Mouse (Mus musculus) megakaryocyte, embryonic 14.5 days (primary cell): ENCODE results near the gene Kcnk4.

Experiments
- FLI1 ChIP-seq: IDR thresholded peaks from 2 replicates; pipeline ENCODE4 v1.6.1; 2012; ENCODE audit warnings: low read length, inconsistent platforms, mixed read lengths
- GATA1 ChIP-seq: IDR thresholded peaks from 3 replicates; pipeline ENCODE4 v1.6.1; 2012; ENCODE audit warnings: mixed read lengths, low read length, inconsistent platforms, borderline replicate concordance

DNA sequence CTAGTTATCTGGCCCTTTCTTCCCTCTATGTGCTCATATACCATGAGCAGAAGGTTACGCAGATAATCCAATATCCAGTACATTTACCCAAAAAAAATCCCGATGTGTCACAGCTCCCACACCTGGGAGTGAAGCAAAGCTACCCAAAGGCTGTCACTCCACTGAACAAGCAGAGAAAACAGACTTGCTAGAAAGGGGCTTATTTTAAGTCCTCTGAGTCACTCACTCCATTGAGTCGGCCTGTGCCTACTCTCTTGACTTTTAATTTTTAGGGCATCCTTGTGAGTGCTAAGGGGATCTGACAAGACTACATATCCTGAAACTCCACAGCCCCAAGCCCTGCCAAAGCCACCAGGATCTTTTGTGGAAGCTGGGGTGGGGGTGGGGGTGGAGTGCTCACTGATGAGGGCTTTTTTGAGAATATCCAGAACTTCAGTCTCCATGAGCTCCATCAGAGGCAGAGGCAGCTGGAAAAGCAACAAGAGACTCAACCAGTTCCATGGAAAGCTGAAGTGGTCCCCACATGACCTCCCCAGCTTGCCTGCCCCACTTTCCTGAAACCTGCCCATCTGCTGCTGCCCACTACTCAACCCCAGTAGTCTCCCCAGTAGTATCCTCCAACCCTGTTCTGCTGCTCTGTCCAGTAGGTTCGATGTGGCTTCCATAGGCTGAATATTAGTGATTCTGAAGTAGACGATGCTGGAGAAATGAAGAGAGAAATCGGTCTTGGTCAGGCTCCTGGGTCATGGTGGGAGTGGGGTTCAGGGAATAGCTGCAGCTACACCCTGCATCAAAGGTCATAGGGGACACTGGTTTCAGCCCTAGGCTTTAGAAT is 11.2 kb downstream of the Kcnk4 start:
- TF ChIP-seq GATA1 (no peak), FLI1 (no peak)
